Mouse (Mus musculus): Measurements from ENCODE around the gene Fam83g. TPM values are rescaled to one million over a fixed set of nuclear protein-coding genes. Genes with fewer than 3 reads are reported as not detected.

Gene Fam83g
- polyA plus RNA-seq, 1 experiment = not detected

- Histone ChIP-seq H3ac (ENCODE audit: control insufficient read depth, insufficient read length) (no peak overlapping the region), H3K79me2 (ENCODE audit: control insufficient read depth, insufficient read depth) (no peaks in the 10 kb centered on the region), H3K36me3 (ENCODE audit: control insufficient read depth, insufficient read depth) (no peaks in the 10 kb centered on the region), H3K27me3 (ENCODE audit: control insufficient read depth, insufficient read depth, insufficient read length) (no peaks in the 10 kb centered on the region), H3K4me2 (ENCODE audit: low read depth) (peak overlapping the region; percentile 53), H3K4me3 (no peak overlapping the region)
- TF ChIP-seq E2F4 (IDR thresholded peaks at IDR 0.05; ENCODE audit: insufficient read depth) (no peak), MAX (IDR thresholded peaks at IDR 0.05; ENCODE audit: low read depth) (no peak), CEBPB (IDR thresholded peaks at IDR 0.05; ENCODE audit: insufficient read depth, poor library complexity, severe bottlenecking) (no peak), MYOD1 (IDR thresholded peaks at IDR 0.05; ENCODE audit: control insufficient read depth in 1 of 3, insufficient read length in 2 of 3, low read depth in 2 of 3) (peak in 2 of 3 experiments; percentile 50 to 61), MYOG (IDR thresholded peaks at IDR 0.05; ENCODE audit: control insufficient read depth in 1 of 3, insufficient read depth in 1 of 3, insufficient read length in 2 of 3, low read depth in 2 of 3) (peak in 1 of 3 experiments; percentile 34), REST (IDR thresholded peaks at IDR 0.05; ENCODE audit: insufficient read depth, insufficient read length) (no peak), TCF3 (IDR thresholded peaks at IDR 0.05; ENCODE audit: insufficient read length, low read depth) (no peak), USF1 (IDR thresholded peaks at IDR 0.05; ENCODE audit: low read depth) (peak; percentile 67), POLR2AphosphoS2 (IDR thresholded peaks at IDR 0.05; ENCODE audit: insufficient read length, low read depth) (no peak), POLR2A (IDR thresholded peaks at IDR 0.05; ENCODE audit: insufficient read length, low read depth) (no peak), TCF12 (IDR thresholded peaks at IDR 0.05; ENCODE audit: insufficient read depth, poor library complexity, severe bottlenecking) (peak; percentile 14), SRF (IDR thresholded peaks at IDR 0.05; ENCODE audit: control insufficient read depth, insufficient read length, low read depth) (no peak)
Observed at GRCm38 (mm10) chr11:61644576-61645326, 39.1 kb upstream of the Fam83g start.

DNA sequence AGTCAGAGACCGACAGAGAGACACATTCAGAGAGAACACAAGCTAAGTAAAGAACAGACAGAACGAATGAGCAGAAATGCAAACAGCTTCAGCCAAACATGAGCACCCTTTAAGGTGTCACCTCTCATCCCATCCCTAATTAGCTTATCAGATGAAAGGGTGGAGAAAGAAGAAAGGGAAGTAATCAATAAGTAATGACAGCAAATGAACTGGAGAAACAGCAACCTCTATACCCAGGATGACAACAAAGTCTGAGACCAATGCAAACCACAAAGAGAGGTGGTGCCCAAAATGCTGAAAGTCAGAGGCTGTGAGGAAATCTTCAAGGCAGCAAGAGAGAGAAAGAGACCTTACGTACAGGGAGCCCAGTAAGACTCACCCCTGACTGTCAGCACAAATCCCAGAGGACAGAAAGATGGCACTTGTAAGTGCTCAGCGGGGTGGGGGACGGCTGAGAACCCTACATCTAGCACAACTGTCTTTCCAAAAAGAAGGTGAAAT, 38.5 kb upstream of the Fam83g start:
- H3K4me2 ChIP-seq (ENCODE audit: low read depth) = peak overlapping the region; percentile 53
- H3K79me2 ChIP-seq (ENCODE audit: control insufficient read depth, insufficient read depth) = no peaks in the 10 kb centered on the region
- H3K4me3 ChIP-seq = no peak overlapping the region
- H3K36me3 ChIP-seq (ENCODE audit: control insufficient read depth, insufficient read depth) = no peaks in the 10 kb centered on the region
- no peak for TF ChIP-seq REST (IDR thresholded peaks at IDR 0.05; ENCODE audit: insufficient read depth, insufficient read length)
- TF ChIP-seq SRF (IDR thresholded peaks at IDR 0.05; ENCODE audit: control insufficient read depth, insufficient read length, low read depth) = no peak
- no peak for TF ChIP-seq TCF12 (IDR thresholded peaks at IDR 0.05; ENCODE audit: insufficient read depth, poor library complexity, severe bottlenecking)
- no peak for TF ChIP-seq MYOG (IDR thresholded peaks at IDR 0.05; ENCODE audit: control insufficient read depth in 1 of 3, insufficient read depth in 1 of 3, insufficient read length in 2 of 3, low read depth in 2 of 3)
- no peak for TF ChIP-seq TCF3 (IDR thresholded peaks at IDR 0.05; ENCODE audit: insufficient read length, low read depth)
- TF ChIP-seq USF1 (IDR thresholded peaks at IDR 0.05; ENCODE audit: low read depth) = no peak
- no peak for TF ChIP-seq E2F4 (IDR thresholded peaks at IDR 0.05; ENCODE audit: insufficient read depth)
- no peak for TF ChIP-seq MYOD1 (IDR thresholded peaks at IDR 0.05; ENCODE audit: control insufficient read depth in 1 of 3, insufficient read length in 2 of 3, low read depth in 2 of 3)
- no peak for TF ChIP-seq MAX (IDR thresholded peaks at IDR 0.05; ENCODE audit: low read depth)
- no peak for TF ChIP-seq POLR2AphosphoS2 (IDR thresholded peaks at IDR 0.05; ENCODE audit: insufficient read length, low read depth)
- no peak overlapping the region for H3ac ChIP-seq (ENCODE audit: control insufficient read depth, insufficient read length)
- H3K27me3 ChIP-seq (ENCODE audit: control insufficient read depth, insufficient read depth, insufficient read length) = no peaks in the 10 kb centered on the region

- H3K27me3 ChIP-seq (ENCODE audit: control insufficient read depth, insufficient read depth, insufficient read length) = no peaks in the 10 kb centered on the region
- no peak overlapping the region for H3K4me2 ChIP-seq (ENCODE audit: low read depth)
- H3K4me3 ChIP-seq = no peak overlapping the region
- H3K79me2 ChIP-seq (ENCODE audit: control insufficient read depth, insufficient read depth) = no peaks in the 10 kb centered on the region
- H3ac ChIP-seq (ENCODE audit: control insufficient read depth, insufficient read length) = no peak overlapping the region
- H3K36me3 ChIP-seq (ENCODE audit: control insufficient read depth, insufficient read depth) = no peaks in the 10 kb centered on the region
- TF ChIP-seq MYOG (IDR thresholded peaks at IDR 0.05; ENCODE audit: control insufficient read depth in 1 of 3, insufficient read depth in 1 of 3, insufficient read length in 2 of 3, low read depth in 2 of 3) = no peak
- no peak for TF ChIP-seq MYOD1 (IDR thresholded peaks at IDR 0.05; ENCODE audit: control insufficient read depth in 1 of 3, insufficient read length in 2 of 3, low read depth in 2 of 3)
- TF ChIP-seq TCF3 (IDR thresholded peaks at IDR 0.05; ENCODE audit: insufficient read length, low read depth) = no peak
- no peak for TF ChIP-seq CEBPB (IDR thresholded peaks at IDR 0.05; ENCODE audit: insufficient read depth, poor library complexity, severe bottlenecking)
- no peak for TF ChIP-seq MAX (IDR thresholded peaks at IDR 0.05; ENCODE audit: low read depth)
- TF ChIP-seq E2F4 (IDR thresholded peaks at IDR 0.05; ENCODE audit: insufficient read depth) = no peak
- no peak for TF ChIP-seq REST (IDR thresholded peaks at IDR 0.05; ENCODE audit: insufficient read depth, insufficient read length)
- TF ChIP-seq POLR2A (IDR thresholded peaks at IDR 0.05; ENCODE audit: insufficient read length, low read depth) = no peak
- TF ChIP-seq TCF12 (IDR thresholded peaks at IDR 0.05; ENCODE audit: insufficient read depth, poor library complexity, severe bottlenecking) = no peak
- TF ChIP-seq POLR2AphosphoS2 (IDR thresholded peaks at IDR 0.05; ENCODE audit: insufficient read length, low read depth) = no peak
- TF ChIP-seq USF1 (IDR thresholded peaks at IDR 0.05; ENCODE audit: low read depth) = no peak
- no peak for TF ChIP-seq SRF (IDR thresholded peaks at IDR 0.05; ENCODE audit: control insufficient read depth, insufficient read length, low read depth)
Observed at GRCm38 (mm10) chr11:61646499-61647039, 37.3 kb upstream of the Fam83g start.

- H3K4me3 ChIP-seq = no peak overlapping the region
- H3ac ChIP-seq (ENCODE audit: control insufficient read depth, insufficient read length) = no peak overlapping the region
- TF ChIP-seq MYOD1 (IDR thresholded peaks at IDR 0.05; ENCODE audit: control insufficient read depth in 1 of 3, insufficient read length in 2 of 3, low read depth in 2 of 3) (no peak), POLR2AphosphoS2 (IDR thresholded peaks at IDR 0.05; ENCODE audit: insufficient read length, low read depth) (no peak), CEBPB (IDR thresholded peaks at IDR 0.05; ENCODE audit: insufficient read depth, poor library complexity, severe bottlenecking) (no peak), TCF12 (IDR thresholded peaks at IDR 0.05; ENCODE audit: insufficient read depth, poor library complexity, severe bottlenecking) (no peak)
- no peaks in the 10 kb centered on the region for H3K27me3 ChIP-seq (ENCODE audit: control insufficient read depth, insufficient read depth, insufficient read length)
- no peak overlapping the region for H3K4me2 ChIP-seq (ENCODE audit: low read depth)
- H3K79me2 ChIP-seq (ENCODE audit: control insufficient read depth, insufficient read depth) = no peaks in the 10 kb centered on the region
- no peaks in the 10 kb centered on the region for H3K36me3 ChIP-seq (ENCODE audit: control insufficient read depth, insufficient read depth)
Observed at GRCm38 (mm10) chr11:61647110-61647910, 36.6 kb upstream of the Fam83g start.

Measured in myocyte (in vitro differentiated cells).